Mouse (Mus musculus) cerebellum, adult (tissue): ENCODE measurements around the gene Gm20532.

Experiments used
- ATAC-seq: cut with Nextera tagmentation; 2 replicates; pipeline ENCODE4 v1.9.2; 2017; ENCODE audit warnings: mild to moderate bottlenecking, moderate library complexity, mixed read lengths; ENCODE audit not compliant: insufficient number of reproducible peaks, low FRiP score, low TSS enrichment

Gm20532 gene

DNA sequence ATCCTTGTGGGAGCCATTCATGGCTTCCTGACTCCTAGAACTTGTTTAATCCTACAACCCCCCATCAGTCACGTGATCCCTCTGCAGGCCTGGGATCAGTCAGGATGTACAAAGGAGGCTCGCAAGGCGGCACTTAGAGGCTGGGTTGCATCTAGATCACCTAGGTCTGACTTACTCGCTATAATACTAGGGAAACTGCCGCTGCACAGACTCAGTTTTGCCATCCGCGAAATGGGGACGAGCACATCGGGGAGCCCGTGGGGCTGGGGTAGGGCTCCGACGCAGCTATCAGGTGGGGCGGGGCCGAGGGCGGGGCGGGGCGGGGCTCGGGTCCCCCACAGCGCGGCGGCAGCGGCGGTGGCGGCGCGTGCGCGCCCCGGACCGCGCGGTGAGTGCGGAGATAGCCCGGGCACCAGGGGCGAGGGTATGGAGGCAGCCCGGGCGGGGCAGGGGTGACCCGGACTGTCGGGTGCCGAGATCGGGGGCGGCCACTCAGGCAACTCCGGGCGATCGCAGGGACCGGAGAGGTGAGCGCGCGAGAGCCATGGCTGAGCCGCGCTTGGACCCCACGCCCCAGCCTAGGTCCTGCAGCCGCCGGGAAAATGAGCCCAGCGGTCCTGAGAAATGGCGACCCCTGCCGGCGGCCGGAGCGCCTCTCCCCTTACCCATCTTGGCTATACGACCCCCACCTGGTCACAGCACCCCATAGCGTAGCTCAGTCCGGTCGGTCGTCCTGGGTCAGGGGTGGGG lies at the start of gene Gm20532:
TSS of gene Gm20532 (plus strand) at position 346 of the 750 bp plus-strand sequence.
- ATAC-seq = peak; percentile 47; the same call in 1 of the 2 replicates

DNA sequence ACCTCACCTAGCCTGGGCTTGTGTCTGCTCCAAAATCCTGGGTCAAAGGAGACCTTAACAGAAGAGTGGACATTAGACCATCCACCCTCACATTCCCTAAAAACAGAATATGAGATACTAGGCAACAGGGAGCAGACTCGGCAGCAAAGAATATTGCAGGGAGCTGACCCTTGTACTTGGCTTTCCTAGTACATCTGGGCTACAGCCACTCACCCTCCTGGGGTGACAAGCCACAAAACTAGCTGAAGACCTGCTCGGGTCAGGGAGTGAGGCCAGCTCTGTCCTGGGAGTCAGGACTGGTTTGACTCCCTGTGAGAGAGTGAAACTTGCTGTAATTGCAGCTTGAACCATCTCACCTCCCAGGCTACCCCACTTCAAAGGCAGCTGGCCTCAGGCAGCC lies 46.9 kb upstream of the Gm20532 start:
- ATAC-seq = no peak

DNA sequence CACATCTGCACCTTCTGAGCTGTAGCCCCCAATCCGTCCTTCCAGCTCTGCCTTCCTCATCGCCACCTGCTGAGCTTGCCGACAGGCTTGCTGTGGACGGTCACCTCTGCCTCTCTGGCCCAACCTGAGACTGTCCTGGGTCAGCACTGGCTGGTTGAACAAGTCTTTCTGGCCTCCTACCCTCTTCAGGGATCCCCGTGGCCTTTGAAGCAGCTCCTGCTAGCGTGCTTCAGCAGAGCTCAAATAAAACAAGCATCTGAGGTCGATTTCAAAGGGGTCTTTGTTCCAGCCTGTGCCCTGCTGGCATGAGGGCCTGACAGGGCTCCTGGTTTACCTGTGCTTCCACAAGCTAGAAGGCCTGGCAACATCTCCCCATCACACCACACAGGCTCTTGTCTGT lies 45.7 kb upstream of the Gm20532 start:
- ATAC-seq = no peak

DNA sequence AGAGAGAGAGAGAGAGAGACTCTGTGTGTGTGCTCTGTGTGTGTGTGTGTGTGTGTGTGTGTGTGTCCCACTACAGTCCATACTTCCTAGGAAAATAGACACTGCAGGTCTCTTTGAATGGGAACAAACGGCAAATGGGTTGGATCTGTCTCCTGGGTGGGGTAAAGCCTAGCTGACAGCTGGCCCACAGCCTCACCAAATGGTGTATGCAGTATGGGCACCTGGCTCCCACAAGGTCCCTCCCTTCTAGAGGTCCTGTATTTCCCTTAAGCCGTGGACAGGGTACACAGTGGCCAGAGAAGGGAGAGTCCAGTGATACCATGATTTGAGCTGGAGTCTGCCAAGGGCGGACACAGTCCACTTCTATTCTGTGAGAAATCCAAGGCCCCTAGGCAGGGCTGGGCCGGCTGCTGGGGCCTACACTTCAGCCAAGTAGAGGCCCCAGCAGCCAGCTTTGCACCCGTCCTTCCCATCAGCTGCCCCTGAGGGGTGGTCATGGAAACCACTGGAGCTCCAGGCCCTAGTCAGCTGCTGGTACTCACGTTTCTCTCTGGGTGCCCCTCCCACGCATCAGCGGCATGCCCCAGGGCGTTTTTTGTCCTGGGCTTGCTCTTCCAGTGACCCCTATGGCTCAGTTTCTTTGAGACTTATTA lies 45.1 kb upstream of the Gm20532 start:
- ATAC-seq = no peak

DNA sequence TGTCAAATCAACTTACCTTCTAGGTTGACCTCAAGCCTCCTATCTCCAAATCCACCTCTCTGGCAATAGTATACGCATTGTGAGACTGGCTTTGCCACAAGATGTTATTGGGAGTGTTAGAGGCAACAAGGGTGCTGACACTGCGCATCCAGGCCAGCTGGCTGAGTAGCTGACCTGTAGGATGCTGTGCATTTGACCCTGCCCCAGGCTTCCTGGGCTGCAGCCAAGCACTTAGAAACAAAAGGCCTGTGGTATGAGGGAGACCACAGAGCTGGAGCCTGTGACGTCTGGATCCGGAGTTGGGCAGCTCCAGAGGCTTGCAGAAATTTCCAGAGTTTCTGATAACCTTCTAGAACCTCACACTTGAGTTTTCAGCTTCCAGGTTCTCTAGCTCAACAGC lies 43.3 kb upstream of the Gm20532 start:
- ATAC-seq = no peak

DNA sequence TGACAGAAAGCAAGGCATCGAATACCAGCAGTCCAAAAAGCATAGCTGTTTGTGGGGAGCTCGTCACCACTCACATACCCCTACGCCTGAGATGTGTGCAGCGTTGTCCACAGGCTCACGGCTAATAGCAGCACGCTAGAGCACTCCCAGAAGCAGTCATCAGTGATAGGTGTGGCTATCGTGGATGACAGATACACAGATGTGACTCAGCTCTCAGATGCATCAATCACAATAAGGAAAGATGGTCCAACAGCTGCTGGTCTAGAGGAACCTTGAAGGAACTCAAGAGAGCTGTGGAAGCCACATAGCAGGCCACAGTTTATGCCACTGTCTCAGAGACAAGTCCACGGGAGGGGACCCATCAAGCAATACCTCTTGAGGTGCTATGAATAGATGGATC lies 42.7 kb upstream of the Gm20532 start:
- no peak for ATAC-seq

DNA sequence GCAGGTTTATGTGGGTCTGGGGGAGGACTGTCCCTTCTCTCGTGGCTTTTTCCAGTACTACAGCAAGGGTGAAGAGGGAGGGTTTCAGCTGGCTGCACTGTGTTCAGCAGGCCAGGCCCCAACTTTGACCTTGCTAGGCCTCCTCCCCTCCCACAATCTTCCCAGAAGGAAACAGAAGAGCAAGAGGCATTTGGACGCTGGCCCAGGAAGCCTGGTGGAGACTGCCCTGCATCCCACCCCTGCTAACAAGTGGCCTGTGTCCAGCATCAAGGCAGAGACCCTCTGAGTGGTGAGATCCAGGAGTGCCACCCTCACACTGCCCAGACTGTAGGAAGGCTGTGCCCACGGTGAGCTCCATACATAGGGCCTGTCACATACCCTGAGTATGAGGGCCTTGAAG lies 42.2 kb upstream of the Gm20532 start:
- no peak for ATAC-seq

DNA sequence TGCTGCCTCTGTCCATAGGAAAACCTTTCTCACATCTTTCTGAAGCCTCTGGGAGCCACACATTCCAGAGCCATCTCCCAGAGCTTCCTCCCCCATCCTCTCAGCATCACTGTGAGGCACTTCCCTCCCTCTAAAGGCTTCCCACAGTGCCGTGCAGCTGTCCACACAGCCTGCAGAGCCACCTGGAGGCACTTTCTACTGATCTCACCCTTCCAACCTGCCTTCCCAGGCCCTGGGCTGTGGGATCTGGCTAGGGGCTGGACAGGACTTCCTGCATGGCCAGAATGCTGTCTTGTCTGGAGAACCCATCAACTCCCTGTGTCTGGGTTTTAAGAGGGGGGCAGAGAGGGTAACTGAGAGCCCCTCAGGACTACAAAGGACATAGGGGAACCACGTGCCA lies 39.0 kb upstream of the Gm20532 start:
- ATAC-seq = no peak

DNA sequence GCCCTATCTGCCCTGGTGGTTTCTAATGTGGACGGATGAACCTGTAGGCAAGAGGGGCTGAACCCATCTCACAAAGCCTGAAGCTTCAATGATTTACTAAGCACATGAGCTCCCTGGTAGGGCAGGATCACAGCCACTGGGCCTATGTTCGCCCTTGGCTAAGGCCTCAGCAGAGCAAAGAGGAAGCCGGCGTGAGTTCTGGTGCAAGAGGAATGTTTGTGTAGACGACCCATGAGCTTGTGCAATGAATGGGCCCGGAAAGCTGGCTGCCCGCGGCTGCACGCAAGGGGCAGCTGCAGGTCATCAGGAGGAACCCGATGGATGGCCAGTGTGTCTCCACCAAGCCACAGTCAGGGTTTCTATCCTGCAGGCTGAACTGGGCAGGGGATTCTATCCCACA lies 36.6 kb upstream of the Gm20532 start:
- no peak for ATAC-seq

DNA sequence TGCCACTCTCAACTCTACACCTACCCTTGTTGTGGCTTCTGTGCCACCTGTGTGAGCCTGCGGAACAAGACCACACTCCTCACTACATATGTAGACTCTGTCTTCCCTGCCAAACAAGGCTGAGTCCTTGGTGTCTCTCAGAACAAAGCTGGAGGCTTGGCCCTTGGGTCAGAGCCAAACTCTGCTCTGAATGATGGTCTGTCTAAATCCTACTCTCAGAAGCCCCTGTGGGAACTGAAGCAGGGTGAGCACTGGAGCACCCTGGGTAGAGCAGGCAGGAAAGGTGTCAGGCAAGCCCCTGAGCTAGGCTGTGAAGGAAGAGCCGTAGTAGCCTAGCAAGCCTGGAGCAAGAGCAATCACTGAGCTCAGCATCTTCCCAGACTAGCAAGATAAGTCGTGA lies 36.2 kb upstream of the Gm20532 start:
- ATAC-seq = no peak

DNA sequence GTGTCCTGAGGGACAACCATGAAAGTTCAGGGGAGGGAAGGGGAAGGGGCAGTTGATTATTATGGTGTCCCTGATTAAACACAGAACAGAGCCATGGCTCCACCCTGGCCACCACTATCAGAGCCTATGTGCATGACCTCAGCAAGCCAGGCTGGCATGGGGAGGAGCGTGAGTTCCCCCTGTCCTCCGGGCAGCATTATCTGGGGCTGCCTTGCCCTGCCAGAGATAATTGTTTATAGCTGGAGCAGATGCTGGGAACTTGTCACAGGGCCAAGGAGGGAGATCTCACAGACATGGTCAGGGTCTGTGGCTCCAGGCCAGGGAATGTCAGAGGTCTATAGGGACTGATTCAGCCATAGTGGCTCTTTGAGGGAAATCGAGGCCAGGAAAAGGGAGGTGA lies 35.7 kb upstream of the Gm20532 start:
- ATAC-seq = no peak

DNA sequence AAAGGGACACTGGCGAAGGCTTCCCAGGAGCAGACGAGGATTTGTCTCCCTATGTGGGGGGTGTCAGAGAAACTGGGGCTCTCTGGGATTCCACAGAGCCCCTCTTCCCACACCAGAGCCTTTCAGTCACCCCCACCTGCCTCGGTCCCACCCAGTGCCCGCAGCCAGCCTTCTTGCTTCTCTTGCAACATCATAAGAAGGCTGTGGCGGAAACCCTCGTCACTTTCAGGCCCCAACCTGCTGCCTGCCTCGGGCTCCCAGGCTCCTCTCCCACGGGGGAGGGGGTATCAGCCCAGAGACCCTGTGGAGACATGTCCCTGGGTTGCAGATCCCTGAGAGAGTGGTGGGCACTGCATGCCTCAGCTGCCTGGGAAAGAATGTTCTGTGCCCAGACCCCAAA lies 35.0 kb upstream of the Gm20532 start:
- no peak for ATAC-seq

DNA sequence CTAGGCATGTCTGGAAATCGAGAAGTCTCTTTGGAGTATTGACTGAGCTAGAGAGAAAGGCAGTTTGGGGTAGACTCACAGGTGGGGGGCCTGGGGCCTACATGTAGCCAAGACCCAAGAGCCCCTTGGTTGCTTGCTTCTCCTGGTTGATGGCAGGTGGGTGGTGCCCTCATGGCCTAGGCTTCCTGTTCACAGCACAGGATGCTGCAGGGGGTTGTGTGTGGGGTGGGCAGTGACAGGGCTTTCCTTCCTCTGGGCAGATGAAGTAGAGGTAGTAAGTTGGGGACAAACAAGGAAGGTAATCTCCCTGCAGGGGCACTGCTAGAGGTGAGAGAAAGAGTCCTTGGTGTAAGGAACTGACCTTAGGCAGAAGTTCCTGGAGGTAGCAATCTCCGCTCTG lies 34.4 kb upstream of the Gm20532 start:
- ATAC-seq = no peak

DNA sequence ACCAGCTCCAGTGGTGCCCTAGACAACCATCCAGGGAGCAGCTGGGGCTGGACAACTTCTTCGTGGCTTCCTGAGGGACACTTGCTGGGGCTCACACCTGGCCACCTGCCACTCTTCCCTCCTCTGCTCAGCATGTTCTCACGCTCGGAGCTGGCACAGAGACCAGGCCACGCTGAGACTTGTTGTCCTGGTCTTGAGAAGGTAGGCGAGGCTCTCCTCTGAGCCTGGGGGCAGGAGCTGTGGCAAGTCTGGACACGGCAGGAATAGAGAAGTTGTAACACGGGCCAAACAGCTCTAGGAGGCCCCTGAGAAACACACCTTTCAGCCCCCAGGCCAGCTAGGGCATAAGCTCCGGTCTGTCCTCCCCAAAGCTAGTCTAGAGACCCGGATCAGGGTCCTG lies 32.5 kb upstream of the Gm20532 start:
- ATAC-seq = no peak

DNA sequence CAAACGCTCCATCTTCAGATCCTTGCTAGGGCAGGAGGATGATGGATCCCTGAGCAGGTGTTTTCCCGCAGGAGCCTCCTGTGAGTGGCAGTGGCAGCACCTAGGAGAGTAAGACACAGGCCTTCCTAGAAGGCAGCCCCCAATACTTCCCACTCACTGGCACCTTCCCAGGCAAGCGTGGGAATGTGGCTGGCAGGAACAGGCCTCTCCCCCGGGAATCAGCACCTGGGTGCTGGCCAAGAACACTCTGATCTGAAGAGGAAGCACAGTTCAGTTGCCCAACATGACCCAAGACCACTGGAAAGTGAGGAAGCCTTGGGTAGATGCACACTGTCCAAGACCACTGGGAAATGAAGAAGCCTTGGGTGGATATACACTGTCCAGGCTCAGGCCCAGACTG lies 31.4 kb upstream of the Gm20532 start:
- no peak for ATAC-seq

DNA sequence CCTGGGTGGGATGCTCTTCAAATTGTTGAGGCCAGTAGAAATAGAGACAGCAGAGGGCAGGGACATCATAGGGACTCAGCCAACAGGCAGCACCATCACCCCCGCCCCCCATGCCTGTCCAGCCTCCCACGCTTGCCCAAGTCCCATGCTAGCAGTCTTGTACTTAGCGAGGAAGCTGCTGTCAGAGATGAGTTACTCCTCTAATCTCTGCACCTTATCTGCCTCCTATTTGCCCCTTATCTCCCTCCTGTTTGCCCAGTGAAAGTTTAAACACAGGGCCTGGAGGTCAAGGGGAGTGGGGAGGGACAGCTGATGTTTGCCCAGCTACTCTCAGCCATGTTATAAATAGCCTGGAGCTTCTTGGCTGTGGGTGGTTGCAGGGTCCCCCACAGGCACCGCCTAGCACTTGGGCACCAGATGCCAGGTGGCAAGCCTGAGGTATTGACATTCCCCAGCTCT lies 29.9 kb upstream of the Gm20532 start:
- ATAC-seq = no peak

DNA sequence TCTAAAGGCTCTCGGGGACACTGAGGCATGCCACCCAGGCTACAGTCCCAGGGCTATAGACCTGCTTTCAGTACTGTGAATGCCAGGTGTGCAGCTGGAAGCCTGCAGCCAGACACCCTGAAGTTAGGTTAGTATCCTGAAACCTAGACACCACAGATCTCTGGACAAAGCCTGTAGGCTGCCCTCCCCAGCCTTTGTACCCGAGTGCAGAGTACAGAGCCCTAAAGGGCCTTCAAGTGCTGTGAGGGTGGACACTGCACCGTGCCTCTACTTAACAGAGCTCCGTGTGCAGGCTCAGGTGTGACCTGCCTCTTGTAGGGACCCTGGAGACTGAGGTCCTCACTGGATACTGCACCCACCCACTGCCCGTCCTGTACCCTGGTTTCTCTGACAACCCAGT lies 25.9 kb upstream of the Gm20532 start:
- no peak for ATAC-seq

DNA sequence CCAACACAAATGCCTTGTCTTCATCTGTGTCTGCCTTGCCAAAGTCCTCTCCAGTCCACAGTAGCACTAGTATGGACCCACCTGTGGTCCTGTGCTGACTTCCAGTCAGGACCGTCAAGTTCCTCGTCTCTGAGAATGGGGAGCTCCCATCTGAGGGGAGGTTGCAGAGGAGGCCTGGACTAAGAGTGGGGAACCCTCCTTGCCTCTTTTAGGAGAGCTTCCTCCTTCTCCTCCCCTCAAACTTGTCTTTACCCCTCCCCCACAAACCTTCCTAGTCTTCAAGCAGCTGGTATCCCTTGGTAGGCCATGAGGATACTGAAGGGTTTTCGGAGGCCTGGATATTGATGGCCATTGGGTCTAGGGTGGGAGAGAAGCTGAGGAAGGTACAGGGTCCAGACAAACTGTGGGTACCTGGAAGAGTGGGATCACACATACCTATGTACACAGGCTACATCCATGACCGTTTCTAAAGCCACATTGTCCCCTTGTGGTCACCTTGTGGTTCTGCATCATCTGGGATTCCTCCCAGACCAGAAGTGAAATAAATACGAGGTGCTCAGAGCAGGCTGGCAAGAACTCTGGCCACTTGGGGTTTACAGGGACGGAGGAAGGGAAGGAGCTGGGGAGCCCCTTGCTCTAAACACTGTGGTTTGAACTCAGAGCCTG lies 25.0 kb upstream of the Gm20532 start:
- ATAC-seq = no peak

DNA sequence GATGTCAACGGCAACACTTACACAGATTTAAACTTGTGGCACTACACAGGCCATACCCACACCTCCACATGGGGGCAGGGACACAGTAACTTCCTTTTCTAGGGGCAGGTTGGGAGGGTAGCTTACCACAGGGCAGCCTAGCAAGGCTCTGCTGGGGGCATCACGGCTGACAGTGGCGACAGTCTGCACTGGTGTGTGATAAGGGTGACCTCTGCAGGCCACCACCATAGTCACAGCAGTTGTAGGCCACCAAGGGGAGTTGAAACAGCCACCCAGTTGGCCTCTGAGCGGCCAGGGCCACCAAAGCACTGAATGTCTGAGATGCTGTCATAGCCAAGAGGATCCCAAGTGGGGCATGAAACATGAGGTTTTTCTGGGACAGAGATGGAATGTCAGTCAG lies 20.2 kb upstream of the Gm20532 start:
- ATAC-seq = no peak

DNA sequence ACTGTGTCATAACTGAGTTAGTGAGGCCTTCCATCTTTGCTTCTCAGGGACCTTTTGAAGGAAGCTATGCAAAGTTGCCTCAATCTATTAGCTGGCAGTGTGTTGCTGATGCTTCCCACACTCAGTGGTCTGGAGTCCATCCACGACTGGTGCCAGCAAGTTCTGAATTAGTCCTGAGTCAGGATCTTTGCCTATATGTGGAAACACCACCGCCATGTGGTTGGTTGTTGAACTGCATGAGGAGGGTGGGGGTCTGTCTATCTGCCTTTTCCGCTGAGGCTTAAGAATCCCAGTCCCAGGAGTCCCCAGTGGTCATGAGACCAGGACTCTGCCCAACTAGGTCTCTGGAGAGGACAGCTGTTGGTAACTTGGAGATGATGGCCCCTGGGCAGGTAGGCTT lies 16.4 kb upstream of the Gm20532 start:
- ATAC-seq = no peak

DNA sequence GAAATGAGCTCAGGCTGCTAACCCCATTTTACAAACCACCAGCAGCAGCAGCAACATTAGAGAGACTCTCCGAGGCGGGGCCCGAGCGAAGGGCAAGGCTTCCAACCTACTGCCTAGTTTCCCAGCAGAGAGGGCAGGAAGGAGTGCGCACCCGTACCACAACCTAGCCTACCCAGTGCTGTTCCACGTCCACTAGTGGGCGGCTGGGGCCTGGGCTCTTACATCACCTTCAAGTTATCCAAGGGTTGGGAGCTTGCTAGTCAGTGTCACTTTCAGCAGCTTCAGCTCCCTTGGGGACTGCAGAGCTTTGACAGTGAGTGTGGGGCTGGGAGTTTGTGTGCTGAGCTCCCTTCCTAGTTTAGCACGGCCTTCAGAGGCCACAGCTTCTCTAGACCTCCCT lies 15.0 kb upstream of the Gm20532 start:
- no peak for ATAC-seq

DNA sequence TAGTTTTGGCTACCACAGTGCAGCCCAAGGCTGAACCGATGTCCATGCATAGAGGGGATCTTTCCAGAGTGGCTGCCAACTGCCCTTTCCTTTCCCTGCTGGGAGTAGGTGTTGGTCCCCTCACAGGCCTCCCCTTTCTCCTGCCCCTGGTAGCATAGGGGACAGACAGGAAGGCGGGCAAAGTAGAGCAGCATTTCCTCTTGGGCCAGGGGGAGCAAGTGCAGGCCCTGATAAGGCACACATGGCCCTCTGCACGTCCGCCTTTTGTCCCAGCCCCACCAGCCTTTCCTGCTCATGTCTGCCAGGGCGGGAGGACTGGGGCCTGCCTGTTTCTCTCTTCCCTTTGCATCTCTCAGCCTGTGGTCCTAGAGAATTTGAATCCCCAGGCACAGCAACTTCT lies 14.6 kb upstream of the Gm20532 start:
- ATAC-seq = no peak
